Mouse (Mus musculus): ENCODE measurements around the gene Ptprd.
"Not testable (repeated sequence)": the region's sequence is repeated elsewhere in the genome, so short reads cannot be mapped to it uniquely, and the experiment has no call there.

Ptprd gene

GRCm38 (mm10) chr4:76194762-76195161 lies 2017.0 kb downstream of the Ptprd start:
- no peak for DNase-seq (ENCODE audit: low spot score)

DNA sequence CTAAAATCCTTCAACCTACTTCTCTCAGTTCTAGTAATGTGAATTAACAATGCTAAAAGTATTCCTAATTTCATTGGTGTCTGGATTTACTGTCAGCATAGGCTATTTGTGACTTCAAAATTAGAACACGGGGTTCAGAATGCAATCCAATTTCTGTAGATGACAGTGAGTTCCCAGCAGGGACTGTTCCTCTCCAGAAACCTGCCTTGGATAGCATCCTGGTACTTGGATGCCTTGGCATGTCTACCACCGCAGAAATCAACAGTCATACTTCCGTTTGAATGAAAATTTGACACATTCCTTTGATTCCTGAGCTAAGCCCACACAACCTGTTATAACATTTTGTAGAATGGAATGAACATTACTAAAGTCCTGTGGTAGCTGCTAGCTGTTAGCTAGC lies 2018.3 kb downstream of the Ptprd start:
- no peak for DNase-seq (ENCODE audit: low spot score)

GRCm38 (mm10) chr4:76192031-76192430 lies 2019.7 kb downstream of the Ptprd start:
- DNase-seq (ENCODE audit: low spot score) = no peak

GRCm38 (mm10) chr4:76190788-76191187 lies 2021.0 kb downstream of the Ptprd start:
- no peak for DNase-seq (ENCODE audit: low spot score)

GRCm38 (mm10) chr4:76183095-76183494 lies 2028.7 kb downstream of the Ptprd start:
- DNase-seq (ENCODE audit: low spot score) = no peak

- no peak for DNase-seq (ENCODE audit: low spot score)
These were observed 2032.3 kb downstream of the Ptprd start for GRCm38 (mm10) chr4:76179497-76179896.

- DNase-seq (ENCODE audit: low spot score) = no peak
These were observed 2036.7 kb downstream of the Ptprd start for GRCm38 (mm10) chr4:76175086-76175485.

- DNase-seq (ENCODE audit: low spot score) = no peak
These were observed 2056.0 kb downstream of the Ptprd start for GRCm38 (mm10) chr4:76155750-76156149.

GRCm38 (mm10) chr4:76154190-76154589 lies 2057.6 kb downstream of the Ptprd start:
- DNase-seq (ENCODE audit: low spot score) = no peak

DNA sequence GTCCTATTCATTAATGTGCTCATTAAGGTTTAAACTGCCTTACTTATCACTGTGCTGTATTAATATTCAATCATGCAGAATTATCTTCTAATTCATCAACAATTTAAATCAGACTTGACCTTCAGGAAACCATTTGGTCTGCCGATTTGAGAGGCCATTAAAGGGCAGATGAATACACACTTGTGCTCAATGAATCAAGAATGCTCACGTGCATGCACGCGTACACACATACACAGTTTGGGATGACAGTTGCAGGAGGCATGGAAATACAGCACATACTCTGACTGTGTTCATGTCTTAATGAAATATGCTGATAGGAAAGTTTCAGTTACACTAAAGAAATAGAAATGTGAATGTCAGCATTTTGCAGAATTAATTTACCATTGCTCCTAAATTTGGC lies 2066.8 kb downstream of the Ptprd start:
- no peak for DNase-seq (ENCODE audit: low spot score)

DNA sequence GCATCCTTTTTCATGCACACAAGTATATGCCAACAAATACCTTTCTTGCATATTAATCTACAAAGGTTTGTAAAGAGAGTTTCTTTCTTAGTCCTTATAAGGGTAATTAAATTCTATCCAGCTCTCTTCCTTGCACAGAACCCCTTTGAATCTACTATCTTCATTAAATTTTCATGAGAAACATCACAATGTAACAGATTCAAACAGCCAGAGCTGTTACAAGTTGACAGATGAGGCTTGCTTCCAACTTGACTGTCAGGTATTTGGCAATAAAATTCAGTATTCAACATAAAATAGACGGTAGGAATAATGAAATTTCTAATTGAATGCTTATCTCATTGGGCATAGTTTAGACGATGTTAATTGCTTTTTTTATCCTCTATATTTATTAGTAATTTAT lies 2067.4 kb downstream of the Ptprd start:
- DNase-seq (ENCODE audit: low spot score) = no peak

DNA sequence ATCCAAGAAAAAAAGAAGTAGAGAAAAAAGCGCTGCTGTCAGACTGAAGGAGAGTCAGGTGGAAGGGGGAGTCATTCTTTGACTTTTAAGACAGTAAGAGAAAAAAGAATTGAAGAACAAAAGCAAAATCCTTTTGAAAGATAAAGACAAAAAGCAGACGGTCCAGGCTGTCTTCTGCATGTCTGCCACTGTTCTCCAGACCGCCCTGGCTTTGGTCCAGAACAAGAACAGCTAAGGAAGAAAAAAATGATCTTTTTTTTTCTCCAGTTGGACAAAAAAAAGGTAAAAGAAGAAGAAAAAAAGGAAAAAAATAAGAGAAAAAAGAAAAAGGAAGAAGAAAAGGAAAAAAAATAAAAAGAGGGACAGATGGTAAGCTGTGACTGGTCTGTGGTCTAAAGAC lies 2073.9 kb downstream of the Ptprd start:
- no peak for DNase-seq (ENCODE audit: low spot score)

DNA sequence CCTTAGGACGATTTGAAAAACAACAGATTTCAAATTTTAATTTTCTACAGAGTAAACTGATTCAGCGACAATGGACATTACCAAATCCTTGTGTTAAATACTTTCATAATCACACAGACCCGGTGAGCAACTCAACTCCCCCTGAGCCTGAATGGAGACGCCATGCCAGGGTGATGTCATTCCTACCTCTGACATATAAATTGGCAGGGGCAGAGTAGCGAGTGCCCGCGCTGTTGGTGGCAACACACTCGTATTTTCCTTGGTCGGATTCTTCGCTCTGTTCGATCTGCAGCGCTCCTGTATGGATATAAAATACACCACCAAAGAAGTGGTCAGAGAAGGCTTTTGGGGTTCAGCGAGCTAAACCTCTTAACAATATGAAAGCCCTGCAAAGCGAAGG lies 2075.1 kb downstream of the Ptprd start:
- DNase-seq (ENCODE audit: low spot score) = no peak

GRCm38 (mm10) chr4:76091845-76092244 lies 2119.9 kb downstream of the Ptprd start:
- DNase-seq (ENCODE audit: low spot score) = no peak

DNA sequence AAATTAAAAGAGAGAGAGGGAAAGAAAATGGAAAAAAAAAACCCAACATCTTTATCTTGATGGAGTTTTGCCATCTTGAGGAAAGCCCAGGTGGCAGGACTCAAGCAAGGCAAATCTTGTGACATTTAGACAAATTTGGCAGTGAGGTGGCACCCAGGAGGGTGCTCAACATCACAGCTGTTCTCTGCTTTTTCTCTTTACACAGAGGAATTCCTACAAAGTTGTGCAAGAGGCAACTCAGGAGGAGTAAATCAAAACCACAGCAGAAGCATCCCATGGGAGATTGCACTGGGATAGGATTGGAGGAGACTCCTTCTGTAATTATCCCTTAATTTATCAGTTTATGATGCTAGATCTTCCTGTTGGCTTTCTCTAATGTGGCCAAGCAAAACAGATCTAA lies 2121.9 kb downstream of the Ptprd start:
- DNase-seq (ENCODE audit: low spot score) = no peak

GRCm38 (mm10) chr4:76076051-76076450 lies 2135.7 kb downstream of the Ptprd start:
- no peak for DNase-seq (ENCODE audit: low spot score)

GRCm38 (mm10) chr4:76073286-76073685 lies 2138.5 kb downstream of the Ptprd start:
- DNase-seq (ENCODE audit: low spot score) = no peak

DNA sequence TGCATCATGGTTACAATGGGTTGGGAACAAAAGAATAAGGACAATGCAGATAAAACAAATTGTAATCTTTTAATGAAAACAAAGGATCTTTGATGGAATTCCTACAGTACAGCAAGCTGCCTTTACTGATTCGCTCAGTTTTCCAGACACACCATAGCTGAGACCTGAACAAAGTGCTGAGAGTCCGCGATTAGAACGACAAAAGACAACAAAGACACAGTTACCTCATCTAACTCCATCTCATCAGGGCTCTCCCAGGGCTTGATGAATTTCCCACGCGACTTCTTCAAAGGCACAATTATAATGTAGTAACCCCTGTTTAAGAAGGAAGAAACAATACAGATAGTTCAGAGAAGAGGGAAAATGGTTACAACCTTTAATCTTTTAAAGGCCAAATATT lies 2140.0 kb downstream of the Ptprd start:
- no peak for DNase-seq (ENCODE audit: low spot score)

DNA sequence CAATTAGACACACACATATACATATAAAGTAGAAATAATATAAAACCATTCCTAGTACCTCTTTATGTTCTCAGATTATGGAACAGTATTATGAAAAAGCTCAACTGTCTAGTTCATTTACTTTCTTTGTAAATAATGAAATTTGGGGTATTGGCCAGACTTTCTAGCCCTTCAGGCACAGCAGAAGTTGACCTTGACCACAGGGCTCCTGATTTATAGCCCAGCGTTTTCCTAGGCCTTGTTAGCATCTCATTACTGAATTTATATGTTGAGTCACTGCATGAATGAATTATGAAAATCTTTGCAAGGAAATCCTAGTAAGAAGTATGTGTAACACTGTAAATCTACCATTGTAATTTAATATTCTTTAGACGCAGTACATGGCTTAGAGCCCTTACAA lies 2154.9 kb downstream of the Ptprd start:
- no peak for DNase-seq (ENCODE audit: low spot score)

DNA sequence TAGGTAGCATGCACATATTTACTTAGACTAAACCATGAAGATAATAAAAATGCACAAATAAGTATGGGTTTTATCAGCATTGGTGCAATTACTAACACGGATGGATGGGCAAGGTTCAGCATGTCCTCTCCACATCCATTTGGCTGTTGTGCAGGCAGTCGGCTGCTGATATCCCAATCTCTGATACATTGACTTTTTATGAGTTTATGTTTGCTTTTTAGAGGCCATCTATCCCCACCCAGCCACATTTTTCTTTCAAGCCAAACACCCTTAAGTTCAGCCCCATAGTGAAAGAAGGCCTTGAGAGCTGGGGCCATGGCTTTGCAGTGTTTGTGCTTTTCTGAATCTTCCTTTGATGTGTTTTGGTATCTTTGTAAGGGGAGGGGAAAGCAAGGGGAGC lies 2166.1 kb downstream of the Ptprd start:
- no peak for DNase-seq (ENCODE audit: low spot score)

GRCm38 (mm10) chr4:76044802-76045201 lies 2167.0 kb downstream of the Ptprd start:
- no peak for DNase-seq (ENCODE audit: low spot score)

GRCm38 (mm10) chr4:76037178-76037577 lies 2174.6 kb downstream of the Ptprd start:
- not testable (repeated sequence) for DNase-seq (ENCODE audit: low spot score)

GRCm38 (mm10) chr4:76025571-76026325 lies 2186.0 kb downstream of the Ptprd start:
- DNase-seq (ENCODE audit: low spot score) = no peak

DNA sequence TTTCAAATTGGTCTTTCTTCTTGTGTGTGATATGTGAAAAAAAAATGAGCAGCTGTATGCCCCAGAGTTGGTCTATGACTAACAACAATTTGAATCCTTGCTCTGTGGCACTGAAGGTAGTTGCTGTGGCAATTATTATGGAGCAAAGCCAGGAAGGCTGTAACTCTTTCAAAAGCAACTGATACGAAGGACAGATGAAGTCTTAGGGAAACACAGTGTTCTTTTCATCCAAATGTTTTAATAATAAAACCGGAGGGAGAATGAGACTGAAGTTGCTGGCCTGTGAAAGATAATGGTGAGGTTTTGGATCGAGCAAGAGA lies 2187.3 kb downstream of the Ptprd start:
- no peak for DNase-seq (ENCODE audit: low spot score)
